Mouse (Mus musculus) embryonic fibroblast, embryonic 13.5 days (primary cell): Measurements from ENCODE around the gene Acsl5. TPM values are rescaled to one million over a fixed set of nuclear protein-coding genes. Genes with fewer than 3 reads are reported as not detected.

Source experiments
- H3K27ac ChIP-seq: 2 replicates; pipeline ENCODE4 v1.5.1; 2012; ENCODE audit warnings: low read length, control low read depth, inconsistent platforms; ENCODE audit not compliant: insufficient read depth
- H3K4me1 ChIP-seq: 2 replicates; pipeline ENCODE4 v1.6.1; 2011; ENCODE audit warnings: low read length; ENCODE audit not compliant: control insufficient read depth, insufficient read depth
- H3K4me3 ChIP-seq: 2 replicates; pipeline ENCODE4 v1.5.1; 2011; ENCODE audit warnings: mild to moderate bottlenecking, control low read depth, low read length; ENCODE audit not compliant: insufficient read depth
- CTCF ChIP-seq: IDR thresholded peaks from 2 replicates; pipeline ENCODE4 v1.5.1; 2011; ENCODE audit warnings: mild to moderate bottlenecking, control low read depth, low read length, moderate library complexity, borderline replicate concordance; ENCODE audit not compliant: insufficient read depth
- POLR2A ChIP-seq: IDR thresholded peaks from 2 replicates; pipeline ENCODE4 v1.6.1; 2011; ENCODE audit warnings: low read depth, mild to moderate bottlenecking, control low read depth, low read length, moderate library complexity
- polyA plus RNA-seq: library from polyadenylated mRNA; stranded (reverse); fragments of >200 nt; gene quantifications from 2 replicates; pipeline ENCODE4 v1.2.4, GENCODE M21; 2011; ENCODE audit warnings: low read depth; ENCODE audit not compliant: missing spikeins, insufficient read length

Gene Acsl5
- polyA plus RNA-seq, 1 experiment, result 46.9 TPM

GRCm38 (mm10) chr19:55236564-55236963 is 15.2 kb upstream of the Acsl5 start:
- H3K27ac ChIP-seq, result no peak overlapping the region
- H3K4me1 ChIP-seq, result no peaks in the 10 kb centered on the region; the same call in 1 of the 2 replicates
- H3K4me3 ChIP-seq, result no peak overlapping the region
- TF ChIP-seq POLR2A, result no peak
- TF ChIP-seq CTCF, result no peak

- Histone ChIP-seq H3K4me1 (0 out of 2 replicates have a peak, but pooled peaks cover under 1% of the 10 kb centered on the region), H3K4me3 (no peak overlapping the region), H3K27ac (no peak overlapping the region)
- TF ChIP-seq POLR2A, result no peak
Measured at GRCm38 (mm10) chr19:55239766-55240426, 11.8 kb upstream of the Acsl5 start.

- TF ChIP-seq CTCF (no peak), POLR2A (no peak)
- H3K4me3 ChIP-seq, result no peak within 1 kb of the TSS
Measured at GRCm38 (mm10) chr19:55241186-55241645, 10.5 kb upstream of the Acsl5 start, which contains the start of gene Gucy2g. Gucy2g (minus strand) TSS chr19:55241236.

GRCm38 (mm10) chr19:55244791-55245231 is 6.9 kb upstream of the Acsl5 start:
- Histone ChIP-seq H3K27ac (peak overlapping the region; percentile 5; the same call in 1 of the 2 replicates), H3K4me3 (no peak overlapping the region), H3K4me1 (0 out of 2 replicates have a peak, but pooled peaks cover 6% of the 10 kb centered on the region)
- peak; percentile 30; the same call in 1 of the 2 replicates for TF ChIP-seq CTCF
- no peak for TF ChIP-seq POLR2A

More at GRCm38 (mm10) chr19:55241186-55241645, 10.5 kb upstream of the Acsl5 start, which contains the start of gene Gucy2g:
- Histone ChIP-seq H3K4me1 (0 out of 2 replicates have a peak, but pooled peaks cover 6% of the 10 kb centered on the region), H3K27ac (no peak within 1 kb of the TSS)

- TF ChIP-seq POLR2A (no peak), CTCF (no peak)
- 0 out of 2 replicates have a peak, but pooled peaks cover 6% of the 10 kb centered on the region for H3K4me1 ChIP-seq
- H3K4me3 ChIP-seq, result no peak overlapping the region
- H3K27ac ChIP-seq, result no peak overlapping the region
Measured at GRCm38 (mm10) chr19:55247563-55247962, 4.2 kb upstream of the Acsl5 start.

- Histone ChIP-seq H3K4me1 (0 out of 2 replicates have a peak, but pooled peaks cover 6% of the 10 kb centered on the region), H3K27ac (no peak overlapping the region), H3K4me3 (no peak overlapping the region)
- no peak for TF ChIP-seq CTCF
- no peak for TF ChIP-seq POLR2A
Measured at GRCm38 (mm10) chr19:55247991-55248520, 3.7 kb upstream of the Acsl5 start.

DNA sequence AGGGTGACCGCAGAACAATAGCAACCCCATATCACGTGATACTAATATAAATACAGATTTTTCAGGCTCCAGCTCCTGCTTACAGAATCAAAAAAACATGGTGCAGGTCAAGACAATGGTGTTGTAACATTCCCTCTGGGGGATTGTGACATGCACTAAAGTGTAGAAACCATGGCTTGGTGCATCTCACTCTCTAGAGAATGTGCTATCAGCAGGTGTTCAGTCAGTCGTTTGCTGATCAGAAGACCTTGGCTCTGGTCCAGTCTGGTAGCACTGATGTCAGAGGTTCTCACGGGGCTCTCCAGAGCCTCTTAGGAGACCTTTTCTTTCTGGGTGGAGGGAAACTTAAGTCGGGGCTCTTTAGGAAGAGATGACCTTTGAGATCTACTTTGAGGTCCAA is 1.3 kb upstream of the Acsl5 start:
- no peak overlapping the region for H3K27ac ChIP-seq
- H3K4me3 ChIP-seq, result no peak overlapping the region
- TF ChIP-seq POLR2A, result no peak
- no peak for TF ChIP-seq CTCF
- H3K4me1 ChIP-seq, result no peaks in the 10 kb centered on the region

DNA sequence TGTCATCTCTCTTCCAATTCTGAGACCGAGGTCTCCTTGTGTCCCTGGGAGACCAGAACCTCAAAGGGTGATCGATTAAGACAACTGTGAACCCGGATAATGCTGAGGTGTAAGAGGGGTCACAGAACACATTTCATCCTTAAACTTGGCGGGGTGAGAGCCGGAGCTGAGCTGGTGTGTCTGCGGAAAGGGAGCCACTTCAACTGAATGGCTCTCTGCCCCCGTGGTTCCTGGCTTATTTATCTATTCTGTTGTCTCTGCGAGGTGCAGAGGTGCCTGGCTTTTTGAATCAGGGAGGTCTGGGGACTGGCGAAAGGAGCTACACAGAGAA is 1.5 kb downstream of the Acsl5 start:
- TF ChIP-seq CTCF (no peak), POLR2A (no peak)
- Histone ChIP-seq H3K4me1 (peaks cover 8% of the 10 kb centered on the region), H3K27ac (peak overlapping the region; percentile 35; the same call in 1 of the 2 replicates), H3K4me3 (peak overlapping the region; percentile 50)

DNA sequence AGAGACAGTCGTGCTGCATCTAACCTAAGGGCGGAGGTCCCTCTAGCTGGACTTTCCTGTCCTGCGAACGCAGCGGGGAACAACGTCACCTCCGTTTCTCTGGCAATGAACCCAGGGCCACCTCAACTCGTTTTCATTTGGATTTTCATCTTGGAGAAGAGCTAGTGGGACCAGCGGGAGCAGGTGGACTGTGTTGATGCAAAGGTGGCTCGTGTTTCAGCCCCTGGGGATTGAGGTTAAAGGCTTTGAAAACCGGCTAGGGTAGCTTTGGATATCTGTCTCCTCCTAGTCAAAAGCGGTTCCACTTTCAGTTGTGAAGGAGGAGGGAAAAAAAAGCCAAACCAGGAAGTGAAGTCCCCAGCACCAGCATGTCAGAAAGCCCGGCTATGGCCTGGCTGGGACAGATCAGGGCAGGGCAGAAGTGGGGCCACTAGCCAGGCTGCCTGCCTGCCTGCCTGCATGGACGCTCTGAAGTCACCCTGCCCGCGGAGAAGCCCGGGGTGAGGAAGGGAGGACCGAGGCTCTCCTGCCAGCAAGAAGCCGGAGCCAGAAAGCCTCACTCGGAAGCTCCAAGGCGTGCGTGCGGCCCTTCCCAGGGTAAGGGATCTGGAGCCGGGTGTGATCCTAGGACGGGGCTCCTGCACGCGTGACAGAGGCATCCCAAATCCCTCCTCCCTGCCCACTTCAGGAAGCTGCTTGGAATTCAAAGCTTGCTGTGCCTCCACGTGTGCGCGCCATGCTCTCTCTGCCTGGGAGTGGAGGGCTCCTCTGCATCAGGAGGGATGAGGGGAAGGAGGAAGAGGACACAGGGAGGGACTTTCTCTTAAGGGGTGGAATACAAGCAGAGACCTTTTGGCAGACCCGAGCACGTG is 2.1 kb downstream of the Acsl5 start:
- peak overlapping the region; percentile 35 for H3K27ac ChIP-seq

GRCm38 (mm10) chr19:55254513-55255016 is 2.8 kb downstream of the Acsl5 start:
- Histone ChIP-seq H3K4me1 (peaks cover 8% of the 10 kb centered on the region), H3K4me3 (peak overlapping the region; percentile 50), H3K27ac (no peak overlapping the region; the same call in 1 of the 2 replicates)
- no peak for TF ChIP-seq POLR2A
- TF ChIP-seq CTCF, result no peak

More for the DNA sequence above, 2.1 kb downstream of the Acsl5 start:
- TF ChIP-seq CTCF (no peak), POLR2A (peak; percentile 58)
- Histone ChIP-seq H3K4me1 (peaks cover 8% of the 10 kb centered on the region), H3K4me3 (peak overlapping the region; percentile 50)
